Mouse (Mus musculus) gastrocnemius, postnatal 4 days (tissue): ENCODE results near the gene Lmx1b. TPM values are rescaled to one million over a fixed set of nuclear protein-coding genes. Genes with fewer than 3 reads are reported as not detected.

Source experiments
- DNase-seq, 2 experiments: peaks; one replicate each; pipeline ENCODE4 v3.0.0; 2021 to 2022; ENCODE audit warnings: low spot score in 2 of 2, mixed read lengths in 2 of 2
- total RNA-seq, 2 experiments: library from RNA; stranded (reverse); gene quantifications; 2 replicates each; pipeline ENCODE4 v1.2.3; 2021

Gene Lmx1b
- total RNA-seq, 2 experiments from 2014 or later = 0.98 to 1.3 TPM

DNA sequence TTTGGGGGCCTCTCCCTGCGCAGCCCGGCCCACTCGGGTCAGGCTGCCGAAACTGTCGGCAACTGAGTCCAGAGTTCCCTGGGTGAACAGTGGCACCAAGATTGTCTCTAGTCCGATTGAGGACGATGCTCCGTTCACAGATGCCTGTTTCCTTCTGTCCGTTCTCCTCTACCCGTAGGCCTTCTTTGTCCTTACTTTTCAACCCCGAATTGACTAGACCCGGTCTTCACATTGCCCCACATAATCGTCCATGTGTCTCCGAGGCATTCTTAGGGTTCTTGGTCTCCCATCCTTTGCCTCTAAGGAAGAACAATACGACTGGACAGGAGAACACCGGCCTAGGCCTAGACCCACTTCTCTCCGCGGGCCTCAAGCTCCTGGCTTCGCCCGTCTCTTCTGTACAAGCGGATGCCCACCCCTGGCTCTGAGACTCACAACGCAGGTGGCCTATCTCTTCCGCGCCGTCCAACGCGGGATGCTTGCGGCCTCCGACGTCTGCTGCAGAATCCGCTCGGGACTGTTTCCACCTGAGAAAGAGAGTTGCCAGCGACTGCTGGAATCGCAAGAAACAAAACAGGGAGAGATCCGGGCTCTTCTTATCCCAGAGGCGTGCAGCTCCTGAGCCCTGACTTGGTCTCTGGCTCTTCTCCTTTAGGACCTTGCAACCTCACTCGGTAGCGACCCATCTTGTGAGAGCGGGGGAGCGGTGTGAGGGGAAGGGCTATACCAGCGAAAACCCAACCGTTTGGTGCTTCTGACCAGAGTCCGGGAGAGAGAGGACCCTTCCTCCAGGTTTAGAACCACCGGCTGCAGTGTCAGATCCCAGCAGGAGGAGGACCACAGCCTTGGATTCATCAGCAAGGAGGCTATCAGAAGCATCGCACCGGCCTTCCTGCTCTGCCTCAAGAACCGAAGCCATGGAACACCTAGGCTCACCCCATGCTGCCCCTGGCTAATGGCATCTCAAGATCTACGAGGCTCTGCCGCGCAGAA is 3.7 kb upstream of the Lmx1b start:
- no peak for DNase-seq

DNA sequence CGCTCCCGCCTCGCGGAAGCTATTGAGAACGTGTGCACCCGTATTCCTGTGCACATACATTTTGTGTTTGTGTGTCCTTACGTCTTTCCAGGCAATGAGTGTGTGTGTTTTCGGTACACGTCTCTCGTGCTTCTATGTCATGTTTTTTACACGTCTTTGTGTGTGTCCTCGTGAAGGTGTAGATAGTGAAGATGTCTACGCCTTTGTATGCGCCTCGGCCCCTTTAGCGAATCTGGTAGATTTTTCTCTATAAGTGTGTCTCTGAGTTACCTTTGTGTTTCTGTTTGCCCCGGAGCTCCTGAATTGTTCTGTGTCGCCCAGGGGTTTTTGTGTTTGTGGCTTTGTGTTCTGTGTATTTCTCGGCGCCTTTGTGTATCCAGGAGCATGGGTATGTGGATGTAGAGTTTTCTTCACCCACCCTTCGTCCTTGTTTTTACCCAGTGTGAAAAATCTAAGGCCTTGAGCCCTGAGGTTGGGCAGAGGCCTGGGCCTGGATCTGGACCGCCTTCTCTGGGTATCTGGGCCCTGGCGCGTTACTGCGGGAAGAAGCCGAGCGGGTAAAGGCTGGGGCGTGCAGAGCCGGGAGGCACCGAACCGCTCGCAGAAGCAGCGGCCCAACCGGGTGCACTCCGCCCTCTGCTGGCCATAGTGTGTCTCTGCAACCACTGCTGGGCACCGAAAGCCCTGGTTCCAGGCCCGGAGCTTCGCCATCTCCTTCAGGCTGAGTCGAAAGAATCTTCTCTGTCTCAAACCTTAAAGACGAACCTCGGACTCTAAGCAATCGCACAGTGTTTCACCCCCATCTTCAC is 2.5 kb upstream of the Lmx1b start:
- DNase-seq = peak; percentile 66 to 74

DNA sequence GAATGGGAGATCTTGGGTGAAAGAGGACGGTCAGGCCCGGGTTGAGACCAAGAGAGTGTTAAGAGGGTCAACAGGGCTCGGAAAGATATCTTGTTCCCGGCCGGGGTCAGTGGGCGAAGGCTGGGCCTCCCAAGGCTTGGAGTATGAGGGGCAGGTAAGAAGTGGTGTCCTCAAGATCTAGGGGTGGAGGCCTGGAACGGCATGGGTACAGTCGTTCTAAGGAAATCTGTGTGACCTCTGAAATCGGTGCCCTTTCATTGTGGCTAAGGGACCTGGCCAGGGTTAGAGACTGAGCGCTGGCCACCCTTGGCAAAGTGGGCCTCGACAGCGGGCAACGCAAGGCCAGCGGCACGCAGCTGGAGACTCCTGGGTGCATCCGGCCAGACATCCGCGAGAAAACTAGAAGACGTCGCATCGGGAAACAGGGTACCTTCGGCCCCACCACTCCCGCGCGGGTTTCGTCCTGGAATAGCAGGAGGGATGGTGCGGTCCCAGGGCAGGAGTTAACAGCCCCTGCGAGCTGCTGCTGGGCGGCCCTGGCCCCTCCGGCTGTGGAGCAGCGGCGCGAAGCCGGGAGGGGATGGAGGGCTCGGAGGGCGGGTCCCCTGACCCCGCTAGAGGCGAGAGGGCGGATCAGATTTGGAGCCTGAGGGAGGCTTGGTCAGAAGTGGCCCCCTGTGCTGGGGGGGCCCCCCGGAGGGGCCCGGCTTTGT is 1.7 kb upstream of the Lmx1b start:
- DNase-seq = no peak

DNA sequence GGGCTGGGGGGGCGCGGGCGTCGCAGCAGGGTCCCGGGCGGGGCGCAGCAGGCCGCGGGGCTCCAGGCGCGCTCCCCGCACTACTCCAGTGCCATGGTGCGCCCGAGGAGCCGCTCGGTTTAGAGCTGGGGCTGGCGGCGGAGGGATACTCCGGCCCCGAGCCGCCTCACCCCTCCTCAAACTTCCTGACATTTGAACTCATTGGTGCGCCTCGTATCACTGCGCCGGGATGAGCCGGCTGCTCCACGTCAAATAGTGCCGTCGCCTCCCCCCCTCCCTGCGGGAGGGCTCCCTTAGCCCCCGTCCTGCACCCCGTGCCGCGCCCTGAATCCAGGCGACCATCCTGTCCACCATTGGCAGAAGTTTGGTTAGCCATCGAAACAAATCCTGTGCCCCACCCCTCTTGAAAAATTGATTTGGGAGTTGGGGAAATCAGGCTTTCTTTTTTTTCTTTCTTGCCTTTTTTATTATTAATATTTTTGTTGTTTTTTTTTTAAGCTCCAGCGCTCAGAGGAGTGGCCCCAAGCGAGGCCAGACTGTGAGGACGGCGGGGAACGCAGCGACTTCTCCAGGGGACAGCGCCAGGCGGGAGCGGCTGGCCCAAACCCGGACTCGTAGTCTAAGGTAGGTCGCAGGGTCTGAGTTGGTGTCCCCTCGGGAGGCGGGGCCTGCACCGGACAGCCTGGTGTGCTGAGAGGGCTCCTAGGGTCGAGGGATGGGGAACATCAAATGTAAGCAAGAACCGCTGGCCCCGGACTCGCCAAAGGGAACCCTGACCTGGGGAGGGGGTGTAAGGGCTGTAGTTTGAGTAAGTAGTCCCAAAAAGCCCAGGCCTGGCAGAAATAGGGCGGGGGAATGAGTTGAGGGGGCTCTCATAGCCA is 907 bp upstream of the Lmx1b start:
- DNase-seq = peak in 1 of 2 experiments; percentile 57

DNA sequence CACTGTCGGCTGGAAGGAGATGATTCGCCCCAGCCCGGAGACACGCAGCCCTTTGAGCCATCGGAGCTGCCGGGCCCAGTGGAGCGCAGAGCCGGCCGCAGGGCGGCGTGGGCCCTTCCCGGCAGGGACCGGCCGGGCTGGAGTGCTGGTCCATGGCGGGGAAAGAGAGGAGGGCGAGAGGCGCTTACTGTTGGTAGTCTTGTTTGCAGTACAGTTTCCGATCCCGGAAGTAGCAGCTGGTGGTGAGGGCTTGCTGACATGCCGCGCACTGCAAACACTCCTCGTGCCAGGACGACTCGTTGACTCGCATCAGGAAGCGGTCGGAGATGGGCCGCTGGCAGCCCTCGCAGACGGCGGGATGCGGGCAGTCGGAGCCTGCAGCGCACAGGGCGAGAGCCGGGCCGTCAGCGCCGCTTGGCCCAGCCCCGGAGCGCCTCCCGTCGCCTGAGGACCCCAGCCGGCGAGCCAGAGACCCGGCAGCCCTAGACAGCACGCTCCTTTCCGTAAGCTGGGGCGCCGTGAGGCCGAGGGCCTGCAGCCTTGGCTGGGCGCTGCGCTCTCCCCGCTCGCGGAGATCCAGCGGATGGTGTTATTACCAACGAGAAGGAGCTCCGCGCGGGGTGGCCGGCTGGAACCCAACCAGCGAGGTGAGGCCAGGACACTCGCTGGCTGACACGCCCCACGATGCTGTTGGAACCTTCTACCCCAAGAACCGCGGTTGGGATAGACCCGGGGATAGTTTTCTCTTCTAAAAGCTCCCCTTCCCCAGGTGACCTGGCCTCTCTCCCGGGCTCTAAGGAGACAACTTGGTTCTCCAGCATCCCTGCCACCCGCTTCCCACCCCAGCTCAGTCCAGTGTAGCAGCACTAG is 775 bp downstream of the Lmx1b start:
- peak in 1 of 2 experiments; percentile 46 for DNase-seq

DNA sequence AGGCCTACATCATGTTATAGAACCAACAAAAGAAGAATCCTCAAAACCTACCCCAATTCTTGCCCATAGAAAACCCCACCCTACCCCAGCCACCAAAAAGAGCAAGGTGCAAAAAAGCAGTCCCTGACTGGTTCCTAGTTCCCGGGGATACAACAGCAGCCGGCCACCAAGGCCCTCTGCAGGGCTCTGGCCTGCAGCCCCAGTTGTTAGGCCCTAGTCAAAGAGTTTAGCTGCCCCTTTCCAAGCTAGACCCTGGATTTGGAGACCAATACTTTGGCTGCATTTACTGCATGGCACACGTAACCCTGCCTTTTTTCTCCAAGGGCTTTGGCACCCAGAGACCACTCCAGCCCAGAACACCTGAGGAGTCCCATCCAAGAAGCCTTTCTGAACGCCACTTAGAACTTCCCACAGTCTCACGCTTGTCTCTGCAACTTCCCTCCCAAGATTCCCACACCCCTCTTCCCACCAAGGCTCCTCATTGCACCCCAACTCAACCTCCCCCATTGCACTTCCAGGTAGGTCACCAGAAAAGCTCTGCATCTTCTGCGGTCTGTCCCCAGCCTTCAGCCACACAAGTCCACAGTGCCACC is 2.1 kb downstream of the Lmx1b start:
- no peak for DNase-seq

DNA sequence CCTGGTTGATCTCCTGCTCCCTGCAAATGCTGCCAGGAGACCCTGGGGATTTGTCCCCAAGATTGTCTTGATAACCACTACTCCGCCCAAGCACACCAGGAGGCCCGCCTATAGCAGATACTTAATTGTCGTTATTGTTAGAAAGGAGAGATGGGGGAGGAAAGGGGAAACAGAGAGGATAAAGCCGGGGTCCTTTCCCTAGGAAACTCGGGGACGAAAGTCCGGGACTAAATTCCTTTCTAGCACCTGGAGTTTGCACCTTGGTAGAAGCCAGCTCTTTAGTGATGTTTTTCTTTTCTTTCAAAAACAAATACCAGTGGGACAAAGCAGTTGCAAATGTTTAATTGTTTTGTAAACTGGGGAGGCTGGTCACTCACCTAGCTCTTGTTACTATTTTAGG is 3.0 kb downstream of the Lmx1b start:
- DNase-seq = no peak

DNA sequence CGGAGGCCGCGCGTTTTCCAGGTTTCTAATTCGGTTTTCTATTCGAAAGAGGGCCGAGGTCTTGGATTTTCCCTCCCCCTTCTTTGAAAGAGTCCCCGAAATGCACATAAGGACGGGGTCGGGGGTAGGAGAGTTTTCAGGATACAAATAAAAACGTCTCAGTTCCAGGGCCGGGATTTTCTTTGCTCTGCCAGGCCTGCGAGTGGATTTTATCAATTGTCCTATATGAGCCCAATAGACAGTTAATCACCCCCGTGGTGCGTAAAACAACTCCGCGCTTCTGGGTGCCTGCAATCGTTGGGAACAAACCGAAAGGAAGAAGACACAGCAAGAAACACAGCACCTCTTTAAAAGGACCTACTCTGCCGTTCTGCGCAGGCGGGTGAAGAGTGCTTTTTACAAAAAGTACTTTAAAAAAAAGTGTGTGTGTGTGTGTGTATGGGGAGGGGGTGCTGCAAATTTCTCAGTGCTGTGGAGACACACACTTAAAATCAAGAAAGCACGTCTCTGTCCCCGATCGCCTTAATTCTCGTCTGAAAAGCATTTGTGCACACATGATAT is 3.6 kb downstream of the Lmx1b start:
- no peak for DNase-seq

DNA sequence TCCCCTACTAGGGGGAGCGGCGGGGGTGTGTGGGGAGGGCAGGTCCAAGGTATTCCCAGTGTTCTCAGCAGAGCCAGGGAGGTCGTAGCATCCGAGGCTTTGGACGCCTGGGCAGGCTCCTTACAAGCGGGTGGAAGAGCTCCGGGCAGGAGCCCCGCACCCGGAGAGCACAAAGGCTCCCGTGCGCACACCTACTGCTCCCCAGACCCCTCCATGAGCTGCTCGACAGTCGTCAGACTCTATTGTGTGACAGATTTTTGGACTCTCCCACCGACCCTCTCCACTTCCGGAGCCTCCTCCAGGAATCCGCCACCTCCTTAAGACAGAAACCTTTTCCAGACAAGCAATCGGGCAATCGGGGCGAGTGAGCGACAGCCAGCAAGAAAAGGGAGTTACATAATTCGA is 4.2 kb downstream of the Lmx1b start:
- no peak for DNase-seq

DNA sequence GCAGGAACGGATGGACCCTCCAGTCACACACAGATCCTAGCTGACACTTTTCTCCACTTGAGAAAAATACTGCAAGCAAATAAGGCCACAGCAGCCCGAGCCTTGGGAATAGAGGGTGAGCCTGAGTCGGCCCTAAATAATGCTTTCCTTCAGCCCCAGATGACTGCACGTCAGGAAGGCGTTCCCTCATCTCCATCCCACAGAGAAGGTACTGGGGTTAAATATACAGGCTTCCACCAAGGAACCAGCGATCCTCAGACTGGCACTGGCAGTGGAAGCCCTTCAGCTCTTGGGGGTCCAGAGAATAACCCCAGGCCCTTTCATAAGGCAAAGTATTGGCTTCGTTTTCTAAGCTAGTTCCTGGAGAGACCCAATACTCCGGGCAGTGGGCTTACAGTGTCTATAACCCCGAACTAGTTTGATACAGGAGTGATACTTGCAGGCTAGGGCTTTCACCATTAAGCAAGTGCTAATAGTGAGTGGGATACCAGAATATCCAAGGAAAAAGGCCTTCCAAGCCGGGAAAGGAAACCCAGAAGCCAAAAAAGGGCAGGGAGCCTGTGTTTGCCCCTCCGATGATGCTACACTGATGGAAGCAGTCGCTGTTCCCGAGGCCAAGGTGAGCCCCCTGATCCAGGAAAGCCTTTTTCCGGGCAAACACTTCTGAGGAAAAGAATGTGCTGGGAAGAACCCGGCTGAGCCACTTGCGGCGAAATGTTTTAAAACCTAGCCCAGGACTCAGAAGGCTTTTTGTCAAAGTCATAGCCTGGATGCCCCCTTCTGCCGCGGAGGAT is 4.8 kb downstream of the Lmx1b start:
- no peak for DNase-seq

DNA sequence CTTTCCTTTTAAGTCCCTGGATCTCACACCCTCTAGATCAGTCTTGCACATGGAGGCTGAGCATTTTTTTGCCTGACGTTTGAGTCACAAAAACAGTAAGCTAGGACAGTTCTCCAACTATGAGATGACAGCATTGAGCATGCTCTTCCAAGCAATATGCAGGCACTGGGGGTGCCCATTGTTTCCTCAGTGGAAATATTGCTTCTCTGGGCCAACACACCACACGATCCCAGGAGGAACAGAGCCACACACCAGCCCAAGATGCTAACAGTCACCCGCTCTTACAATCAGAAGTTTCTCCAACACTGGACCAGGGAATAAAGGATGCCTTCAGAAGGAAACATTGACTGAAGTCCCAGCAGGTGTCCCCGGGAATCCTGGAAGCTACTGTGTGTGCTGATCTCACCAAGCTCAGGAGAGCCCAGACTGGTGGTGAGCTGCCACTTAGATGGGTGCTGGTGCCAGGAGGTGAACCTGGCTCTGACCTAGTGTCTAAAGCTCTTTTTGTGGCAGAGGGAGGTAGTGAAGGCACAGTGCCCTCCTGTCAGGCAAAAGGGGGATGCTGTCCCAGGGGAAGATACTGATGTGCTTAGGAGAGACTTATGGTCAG is 5.7 kb downstream of the Lmx1b start:
- DNase-seq = no peak

DNA sequence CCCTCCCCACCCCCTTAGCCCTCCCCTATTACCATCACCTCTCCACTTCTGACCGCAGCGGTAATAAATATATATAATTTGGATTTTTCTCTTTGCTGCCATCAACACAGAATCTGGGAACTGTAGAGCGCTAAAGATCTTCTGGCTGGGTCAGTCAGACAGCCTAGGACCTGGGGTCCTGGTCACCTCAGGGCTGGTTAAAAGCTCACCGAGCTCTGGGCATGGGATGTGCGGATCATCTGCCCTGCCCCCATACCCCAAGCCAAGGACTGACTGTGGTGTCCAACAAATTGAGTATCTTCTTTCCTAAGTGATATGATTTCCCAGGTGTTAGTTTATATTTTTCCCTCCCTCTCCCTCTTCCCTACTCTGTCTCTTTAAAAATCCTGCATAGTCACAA is 6.4 kb downstream of the Lmx1b start:
- DNase-seq = no peak

DNA sequence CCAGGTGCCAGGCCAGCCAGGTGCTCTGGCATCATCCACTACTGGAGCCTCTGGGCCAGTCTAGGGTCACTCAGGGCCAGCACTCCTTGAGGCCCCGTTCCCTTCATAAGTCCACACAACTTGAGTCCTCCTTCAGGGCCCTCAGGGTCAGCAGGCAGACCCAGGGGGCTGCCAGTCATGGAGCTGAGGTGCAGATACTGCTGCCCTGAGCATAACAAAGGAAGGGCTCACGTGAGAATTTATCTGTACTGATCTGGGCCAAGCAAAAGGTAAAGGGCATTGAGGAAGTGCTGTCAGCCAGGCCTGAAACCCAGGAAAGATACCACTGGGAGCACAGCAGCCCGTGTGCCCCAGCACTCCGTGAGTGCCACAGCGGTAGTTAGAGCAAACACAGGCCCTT is 7.1 kb downstream of the Lmx1b start:
- DNase-seq = no peak

DNA sequence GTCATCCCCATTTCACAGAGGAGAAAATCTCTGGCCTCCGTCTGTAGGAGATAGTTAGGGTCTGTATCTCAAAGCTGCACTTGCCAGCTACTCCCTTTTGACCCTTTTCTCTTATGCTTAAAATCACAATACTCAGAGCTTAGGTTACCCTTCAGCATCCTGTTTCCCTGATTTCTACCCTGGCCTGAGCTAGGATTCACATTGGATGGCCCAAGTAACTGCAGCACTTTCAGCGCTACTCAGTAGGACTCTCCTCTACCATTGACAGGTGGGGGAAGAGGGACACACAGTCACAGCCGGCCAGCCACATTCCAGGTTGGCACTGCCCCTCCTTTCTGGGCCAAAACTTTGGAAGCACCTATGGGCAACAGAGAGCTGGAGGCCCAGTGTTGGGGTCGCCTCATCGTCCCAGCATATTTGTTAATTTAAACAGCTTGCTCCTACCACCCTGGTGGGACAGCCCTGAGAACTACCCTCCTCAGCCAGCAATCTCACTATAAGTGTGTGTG is 7.7 kb downstream of the Lmx1b start:
- DNase-seq = no peak

DNA sequence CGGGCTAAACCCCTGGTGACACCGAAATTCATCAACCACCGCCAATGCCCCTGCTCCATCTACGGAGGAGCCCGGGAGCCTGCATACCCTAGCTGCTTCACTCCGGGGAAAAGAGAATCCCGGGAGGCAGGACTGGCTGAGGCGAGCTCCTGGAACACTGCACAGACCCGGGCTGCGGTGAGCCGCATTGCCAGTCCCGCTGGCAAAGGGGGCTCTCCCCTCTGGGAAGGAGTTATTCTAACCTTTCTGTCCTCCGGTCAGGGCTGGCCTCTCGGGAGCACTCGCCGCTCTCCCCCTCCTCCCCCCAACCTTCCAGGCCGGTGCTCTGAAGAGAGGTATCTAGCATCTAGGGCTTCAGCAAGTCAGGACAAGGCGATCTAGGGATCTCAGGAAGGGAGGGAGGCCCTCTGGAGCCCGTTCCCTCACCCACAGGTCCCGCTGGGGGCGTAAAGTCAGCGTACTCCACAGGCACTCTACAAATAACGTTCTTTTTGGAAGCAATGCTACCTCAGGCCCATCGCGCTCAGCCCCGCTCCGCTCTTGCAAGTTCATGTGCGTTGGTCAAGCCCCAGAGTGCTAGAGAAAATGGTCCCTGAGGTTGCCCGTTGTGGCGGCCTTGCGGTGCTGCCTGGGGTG is 8.5 kb downstream of the Lmx1b start:
- DNase-seq = no peak

DNA sequence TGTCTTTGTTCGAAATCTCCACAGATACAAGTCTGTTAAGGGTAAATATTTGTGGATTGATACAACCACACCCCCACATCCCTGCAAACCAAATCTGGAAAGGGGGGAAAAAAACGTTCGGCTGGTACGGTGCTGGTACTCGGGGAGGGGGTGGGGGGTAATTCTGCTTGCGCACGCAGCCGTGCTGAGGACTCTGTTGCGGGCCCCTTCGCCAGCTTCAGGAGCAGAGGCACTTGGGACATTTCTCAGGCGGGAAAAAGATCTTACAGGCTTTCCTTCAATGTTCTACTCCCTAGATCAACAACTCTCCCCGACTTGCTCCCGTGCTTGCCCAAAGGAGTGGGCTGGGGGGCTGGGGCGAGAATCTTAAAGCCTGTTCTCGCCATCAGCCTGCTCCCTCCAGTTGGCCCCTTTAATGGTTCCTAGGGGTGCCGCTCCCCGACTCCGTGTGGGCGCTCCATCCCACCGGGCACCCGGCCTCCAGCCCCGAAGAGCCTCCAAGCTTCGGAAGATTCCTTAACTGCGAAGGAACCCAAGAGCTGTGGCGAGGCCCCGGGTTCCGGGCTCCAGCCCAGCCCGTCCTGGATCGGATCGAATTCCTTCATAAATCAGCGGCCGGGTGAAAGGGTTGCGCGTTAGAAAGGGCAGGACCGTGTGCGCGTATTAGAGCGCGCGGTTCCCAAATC is 9.1 kb downstream of the Lmx1b start:
- no peak for DNase-seq
